Mouse (Mus musculus) heart, embryonic 13.5 days (tissue): Measurements from ENCODE around the gene Ick. TPM values are rescaled to one million over a fixed set of nuclear protein-coding genes. Genes with fewer than 3 reads are reported as not detected.

Source experiments
- ATAC-seq: fragments of 200-750 bp; cut with Nextera tagmentation; 2 replicates; pipeline ENCODE4 v1.8.0; 2017; ENCODE audit warnings: moderate TSS enrichment; ENCODE audit not compliant: insufficient number of reproducible peaks, low FRiP score, low TSS enrichment; ENCODE audit errors: extremely low read depth
- H3K27ac ChIP-seq: fragments of 300-500 bp; sonication (generic); replicated peaks from 2 replicates; pipeline ENCODE4 v1.5.1; 2015; ENCODE audit warnings: moderate library complexity, mild to moderate bottlenecking, inconsistent platforms
- H3K27me3 ChIP-seq: fragments of 300-500 bp; sonication (generic); replicated peaks from 2 replicates; pipeline ENCODE4 v1.6.1; 2015; ENCODE audit warnings: mild to moderate bottlenecking, inconsistent platforms
- H3K36me3 ChIP-seq: fragments of 300-500 bp; sonication (generic); 2 replicates; pipeline ENCODE4 v1.6.1; 2015; ENCODE audit warnings: mild to moderate bottlenecking, inconsistent platforms
- H3K4me1 ChIP-seq: fragments of 300-500 bp; sonication (generic); 2 replicates; pipeline ENCODE4 v1.6.1; 2015; ENCODE audit warnings: inconsistent platforms
- H3K4me2 ChIP-seq: fragments of 300-500 bp; sonication (generic); 2 replicates; pipeline ENCODE4 v1.6.1; 2015; ENCODE audit warnings: inconsistent platforms, mild to moderate bottlenecking, moderate library complexity
- H3K4me3 ChIP-seq: fragments of 300-500 bp; sonication (generic); 2 replicates; pipeline ENCODE4 v1.5.1; 2015; ENCODE audit warnings: moderate library complexity, mild to moderate bottlenecking, inconsistent platforms
- H3K9ac ChIP-seq: fragments of 300-500 bp; sonication (generic); 2 replicates; pipeline ENCODE4 v1.6.1; 2015; ENCODE audit warnings: inconsistent platforms, mild to moderate bottlenecking, moderate library complexity
- H3K9me3 ChIP-seq: fragments of 300-500 bp; sonication (generic); 2 replicates; pipeline ENCODE4 v1.6.1; 2016; ENCODE audit warnings: inconsistent platforms
- WGBS: fragments of 180-500 bp; shearing (Covaris S2); methylation state at CpG from one replicate; pipeline ENCODE4 v1.1.7; 2015; ENCODE audit warnings: mixed read lengths; 5-methylcytosine and 5-hydroxymethylcytosine counted together
- polyA plus RNA-seq: library from polyadenylated mRNA; unstranded; fragments of >200 nt; fragmentation: Nextera tagmentation; extraction: Ambion mirVana; gene quantifications from 2 replicates; pipeline ENCODE4 v1.2.1, GENCODE M21; 2015

Gene Ick
- polyA plus RNA-seq, 1 experiment from 2014 or later, result 14.0 TPM

DNA sequence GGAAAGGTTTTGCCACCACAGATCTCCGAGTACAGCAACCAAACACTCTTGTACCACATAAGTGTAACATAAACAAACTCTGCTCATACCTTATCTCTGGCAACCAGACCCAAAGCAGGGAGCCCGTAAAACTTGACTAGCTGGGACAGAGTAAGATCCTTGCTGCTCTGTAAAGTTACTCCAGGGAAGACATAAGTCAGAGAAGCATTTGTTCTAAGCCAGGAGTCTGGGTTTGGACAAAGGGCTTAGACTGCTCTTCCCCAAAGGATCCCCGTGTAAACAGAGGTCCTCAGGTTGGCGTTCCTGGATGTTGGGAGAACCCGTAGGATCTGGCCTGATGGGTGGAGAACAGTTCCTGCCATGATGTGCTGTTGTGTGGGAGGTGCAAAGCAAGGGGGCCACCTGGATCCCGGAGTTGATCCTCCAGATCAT is 3.5 kb upstream of the Ick start:
- Histone ChIP-seq H3K4me1 (peaks cover 38% of the 10 kb centered on the region), H3K9ac (peak overlapping the region; percentile 63), H3K36me3 (peaks cover 53% of the 10 kb centered on the region), H3K4me3 (peak overlapping the region; percentile 99), H3K27ac (peak overlapping the region; percentile 40), H3K9me3 (no peaks in the 10 kb centered on the region), H3K4me2 (peak overlapping the region; percentile 82), H3K27me3 (no peaks in the 10 kb centered on the region)
- 0 out of 2 replicates have a peak, but pooled peaks have one; percentile 9 for ATAC-seq
- WGBS, result 53% methylated on average over 6 of the region's 6 CpGs

DNA sequence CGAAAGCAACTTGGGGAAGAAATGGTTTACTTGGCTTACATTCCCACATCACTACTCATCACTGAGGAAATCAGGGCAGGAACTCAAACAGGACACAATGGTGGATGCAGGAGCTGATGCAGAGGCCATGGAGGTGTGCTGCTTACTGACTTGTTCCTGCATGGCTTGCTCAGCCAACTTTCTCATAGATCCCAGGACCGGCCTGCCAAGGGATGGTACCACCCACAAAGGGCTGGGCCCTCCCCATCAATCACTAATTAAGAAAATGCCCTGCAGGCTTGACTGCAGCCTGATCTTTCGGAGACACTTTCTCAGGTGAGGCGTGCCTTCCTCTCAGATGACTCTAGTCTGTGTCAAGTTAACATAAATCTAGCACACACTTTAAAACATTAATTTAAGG is 2.2 kb upstream of the Ick start:
- no peak overlapping the region for H3K27ac ChIP-seq
- H3K4me3 ChIP-seq, result peak overlapping the region; percentile 99
- H3K4me2 ChIP-seq, result peak overlapping the region; percentile 82
- peaks cover 34% of the 10 kb centered on the region for H3K4me1 ChIP-seq
- H3K27me3 ChIP-seq, result no peaks in the 10 kb centered on the region
- peak overlapping the region; percentile 98 for H3K9ac ChIP-seq
- H3K9me3 ChIP-seq, result no peaks in the 10 kb centered on the region
- ATAC-seq, result no peak
- WGBS, result 81% methylated on average over 4 of the region's 4 CpGs
- peaks cover 41% of the 10 kb centered on the region for H3K36me3 ChIP-seq

DNA sequence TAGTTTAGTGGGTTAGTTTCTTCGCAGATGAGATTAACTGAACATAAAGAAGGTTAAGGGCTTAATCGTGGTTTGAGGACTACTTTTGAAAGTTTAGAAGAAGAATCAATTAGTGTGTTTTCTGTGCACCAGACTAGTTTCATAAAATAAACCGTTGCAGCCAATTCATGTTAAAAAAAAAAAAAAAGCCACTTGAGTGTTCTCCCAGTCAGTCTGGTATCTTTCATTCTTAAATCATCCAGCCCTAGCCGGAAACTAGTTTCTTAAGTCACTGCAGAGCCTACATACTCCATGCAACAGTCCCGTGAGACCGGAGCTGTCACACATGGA is 1.4 kb upstream of the Ick start:
- peak overlapping the region; percentile 99 for H3K4me3 ChIP-seq
- H3K9me3 ChIP-seq, result no peaks in the 10 kb centered on the region
- peaks cover 37% of the 10 kb centered on the region for H3K36me3 ChIP-seq
- peak overlapping the region; percentile 98 for H3K9ac ChIP-seq
- 16% methylated on average over 6 of the region's 6 CpGs for WGBS
- no peaks in the 10 kb centered on the region for H3K27me3 ChIP-seq
- H3K4me2 ChIP-seq, result peak overlapping the region; percentile 82
- no peak for ATAC-seq
- H3K27ac ChIP-seq, result peak overlapping the region; percentile 99
- peaks cover 36% of the 10 kb centered on the region for H3K4me1 ChIP-seq

DNA sequence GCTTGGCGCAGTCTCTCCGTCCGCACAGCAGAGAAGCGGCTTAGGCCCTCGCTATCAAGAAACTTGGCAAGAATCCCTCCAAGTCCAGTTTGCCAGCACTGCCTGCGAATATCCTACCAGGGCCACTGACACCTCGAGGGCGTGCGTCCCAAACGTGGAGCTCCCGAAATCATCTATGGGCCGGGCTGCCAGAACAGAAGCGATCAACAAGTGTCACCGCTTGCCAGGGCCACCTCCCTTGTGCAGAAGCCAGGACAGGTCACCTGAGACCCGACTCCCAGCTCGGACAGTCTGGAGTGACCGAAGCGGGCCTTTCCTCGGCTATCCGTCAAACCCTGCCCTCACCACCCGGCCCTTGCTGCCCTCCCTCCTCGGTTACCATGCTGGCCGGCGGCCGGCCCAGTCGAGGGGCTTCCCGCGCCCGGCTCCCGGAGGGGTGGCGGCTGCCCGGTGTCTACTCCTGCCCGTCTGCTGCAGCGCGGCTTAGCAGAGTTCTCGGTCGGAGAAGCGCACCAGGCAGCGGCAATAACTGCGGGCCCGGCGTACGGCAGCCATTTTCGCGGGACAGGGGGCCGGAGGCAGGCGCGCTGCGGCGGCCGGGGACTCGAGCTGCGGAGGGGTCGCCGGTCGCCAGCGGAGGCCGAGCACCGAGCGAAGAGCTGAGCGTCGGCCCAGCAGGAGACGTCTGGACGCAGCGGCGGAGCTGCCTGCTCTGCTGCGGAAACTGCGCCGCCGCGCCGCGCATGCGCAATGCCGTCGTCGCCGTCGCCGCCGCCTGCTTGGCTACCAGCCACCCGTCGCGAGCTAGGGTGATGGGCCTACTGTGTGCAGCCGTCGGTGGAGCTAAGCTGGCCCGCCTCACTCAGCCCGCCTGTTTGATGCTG is 838 bp upstream of the Ick start:
- H3K4me3 ChIP-seq, result peak overlapping the region; percentile 99
- H3K4me1 ChIP-seq, result peaks cover 40% of the 10 kb centered on the region
- no peaks in the 10 kb centered on the region for H3K27me3 ChIP-seq
- peak overlapping the region; percentile 99 for H3K27ac ChIP-seq
- under 1% methylated on average over 85 of the region's 88 CpGs for WGBS
- H3K9me3 ChIP-seq, result no peaks in the 10 kb centered on the region
- H3K36me3 ChIP-seq, result peaks cover 31% of the 10 kb centered on the region
- ATAC-seq, result peak; percentile 69
- H3K4me2 ChIP-seq, result peak overlapping the region; percentile 82
- peak overlapping the region; percentile 98 for H3K9ac ChIP-seq

DNA sequence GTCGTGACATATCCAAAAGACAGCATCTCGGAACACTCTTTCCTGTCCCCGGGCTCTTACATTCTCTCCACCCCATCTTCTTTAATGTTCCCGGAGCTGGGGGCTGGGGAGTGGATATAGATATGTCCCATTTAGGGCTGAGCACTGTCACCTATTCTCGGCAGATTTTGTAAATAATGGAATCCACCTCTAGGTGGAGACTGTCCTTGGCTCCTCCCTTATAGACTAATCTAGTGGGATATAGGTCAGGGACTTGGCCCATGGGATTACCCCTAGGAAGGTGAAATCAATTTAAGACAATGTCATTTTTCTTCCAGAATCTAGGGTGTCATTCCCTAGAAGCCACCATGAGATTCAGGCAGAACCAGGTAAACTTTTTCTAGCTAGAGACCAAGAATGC is 664 bp downstream of the Ick start:
- Histone ChIP-seq H3K4me3 (peak overlapping the region; percentile 99), H3K4me1 (peaks cover 48% of the 10 kb centered on the region), H3K9me3 (no peaks in the 10 kb centered on the region), H3K27me3 (no peaks in the 10 kb centered on the region), H3K27ac (peak overlapping the region; percentile 67; the same call in 1 of the 2 replicates), H3K9ac (peak overlapping the region; percentile 82), H3K36me3 (peaks cover 16% of the 10 kb centered on the region), H3K4me2 (peak overlapping the region; percentile 82)
- no peak for ATAC-seq
- WGBS, result 38% methylated on average over 5 of the region's 5 CpGs

DNA sequence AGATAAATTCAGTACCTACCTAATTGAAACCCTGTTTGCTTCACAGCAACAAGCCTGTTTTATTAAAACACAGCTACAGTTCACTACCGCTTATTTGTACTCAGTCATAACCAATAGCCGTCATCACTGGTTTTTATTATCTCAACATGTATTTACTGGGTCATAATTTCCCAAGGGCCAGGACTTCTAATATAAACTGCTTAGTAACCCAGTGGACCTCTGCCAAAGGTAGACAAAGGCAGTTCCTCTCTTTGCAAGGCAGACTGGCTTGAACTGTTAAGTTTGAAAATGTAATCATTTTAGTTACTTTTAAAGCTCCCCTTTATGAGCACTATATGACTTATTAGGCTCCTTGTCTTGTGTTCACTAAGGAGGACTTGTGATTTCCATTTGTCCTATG is 2.5 kb downstream of the Ick start:
- no peak overlapping the region for H3K4me3 ChIP-seq
- H3K4me2 ChIP-seq, result no peak overlapping the region
- ATAC-seq, result no peak
- H3K9ac ChIP-seq, result no peak overlapping the region
- H3K36me3 ChIP-seq, result peaks cover 8% of the 10 kb centered on the region
- H3K27me3 ChIP-seq, result no peaks in the 10 kb centered on the region
- H3K9me3 ChIP-seq, result no peaks in the 10 kb centered on the region
- peaks cover 49% of the 10 kb centered on the region for H3K4me1 ChIP-seq
- H3K27ac ChIP-seq, result no peak overlapping the region
- WGBS, result 76% methylated on average over 2 of the region's 2 CpGs

DNA sequence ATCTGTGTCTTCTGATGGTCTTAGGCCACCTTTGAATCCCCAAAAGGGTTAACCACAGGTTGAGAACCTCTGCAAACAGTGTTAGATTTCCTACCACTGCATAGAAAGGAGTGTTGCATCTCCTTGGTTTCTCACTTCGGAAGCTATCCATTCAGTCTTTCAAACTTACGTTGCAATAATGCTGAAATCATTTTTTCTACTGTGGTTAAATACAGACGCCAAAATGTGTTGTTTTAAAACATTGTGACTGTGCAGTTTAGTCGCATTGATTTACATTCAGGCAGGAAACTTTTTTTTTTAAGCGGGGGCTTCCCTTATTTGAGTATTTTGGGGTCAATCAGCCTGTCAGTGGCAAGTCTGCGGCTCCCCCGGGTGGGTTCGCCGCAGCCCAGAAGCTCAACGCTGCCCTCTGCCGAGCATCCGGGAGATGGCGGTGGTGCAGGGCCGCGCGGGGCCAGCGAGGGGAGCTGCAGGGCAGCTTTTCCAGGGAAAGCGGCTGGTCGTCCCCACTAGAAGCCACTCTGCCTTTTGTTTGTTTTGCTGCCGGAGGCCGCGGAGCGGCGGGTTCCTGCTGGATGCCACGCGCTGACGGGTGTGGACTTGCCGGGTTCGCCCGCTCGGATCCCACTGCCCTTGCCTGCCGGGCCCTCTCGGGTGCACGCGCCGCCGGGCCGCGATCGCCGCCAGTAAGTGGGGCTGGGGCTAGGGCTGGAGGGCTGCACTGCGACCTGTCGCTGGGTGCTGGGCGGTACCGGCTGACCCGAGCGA is 4.0 kb downstream of the Ick start:
- 0 out of 2 replicates have a peak, but pooled peaks cover 8% of the 10 kb centered on the region for H3K36me3 ChIP-seq
- H3K4me1 ChIP-seq, result peaks cover 47% of the 10 kb centered on the region
- H3K4me2 ChIP-seq, result peak overlapping the region; percentile 75
- peak; percentile 67 for ATAC-seq
- H3K9ac ChIP-seq, result peak overlapping the region; percentile 90
- peak overlapping the region; percentile 94 for H3K27ac ChIP-seq
- no peaks in the 10 kb centered on the region for H3K27me3 ChIP-seq
- 2% methylated on average over 47 of the region's 47 CpGs for WGBS
- H3K9me3 ChIP-seq, result no peaks in the 10 kb centered on the region
- H3K4me3 ChIP-seq, result peak overlapping the region; percentile 76

DNA sequence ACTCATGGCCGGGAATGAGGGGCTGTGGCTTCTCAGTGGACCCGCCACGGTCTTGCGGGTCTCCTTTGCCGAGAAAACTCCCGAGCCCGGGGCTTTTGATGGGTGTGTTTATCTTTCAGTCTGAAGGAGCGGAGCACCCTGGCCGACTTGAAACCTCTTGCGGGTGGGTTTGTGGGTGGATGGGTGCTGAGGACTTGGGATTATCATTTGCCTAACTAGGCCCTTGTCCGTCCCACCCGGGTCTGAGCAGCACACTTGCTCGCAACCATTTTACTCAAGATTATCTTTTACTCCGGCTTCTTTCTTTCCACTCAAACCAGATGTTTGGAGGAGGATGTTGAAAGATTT is 4.5 kb downstream of the Ick start:
- ATAC-seq, result no peak
- H3K9me3 ChIP-seq, result no peaks in the 10 kb centered on the region
- WGBS, result 1% methylated on average over 14 of the region's 14 CpGs

DNA sequence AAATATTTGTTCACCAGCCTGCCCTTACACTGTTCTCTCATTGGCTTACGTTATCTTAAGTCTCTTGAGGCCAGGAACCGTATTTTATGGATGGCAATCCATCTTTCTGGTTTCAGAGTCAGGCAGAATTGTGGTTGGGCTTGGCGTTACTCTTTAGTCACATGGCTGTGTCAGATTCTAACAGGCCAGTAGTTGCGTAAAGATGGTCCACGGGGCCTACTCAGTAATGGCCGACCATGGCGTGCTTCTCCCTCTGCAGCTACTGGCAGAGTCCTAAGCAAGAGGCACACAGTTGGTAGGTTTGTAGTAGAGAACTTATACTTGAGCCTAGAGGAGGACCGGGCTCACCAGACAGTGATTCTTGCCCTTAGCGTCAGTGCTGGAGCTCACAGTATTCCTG is 6.8 kb downstream of the Ick start:
- Histone ChIP-seq H3K27ac (no peak overlapping the region), H3K9ac (no peak overlapping the region), H3K36me3 (peaks cover 20% of the 10 kb centered on the region), H3K9me3 (no peaks in the 10 kb centered on the region), H3K4me1 (peaks cover 39% of the 10 kb centered on the region), H3K4me3 (no peak overlapping the region), H3K27me3 (no peaks in the 10 kb centered on the region), H3K4me2 (no peak overlapping the region)
- ATAC-seq, result no peak
- 79% methylated on average over 9 of the region's 9 CpGs for WGBS

More for the DNA sequence above, 4.5 kb downstream of the Ick start:
- H3K27ac ChIP-seq, result peak overlapping the region; percentile 94
- H3K9ac ChIP-seq, result peak overlapping the region; percentile 90
- H3K4me1 ChIP-seq, result peaks cover 48% of the 10 kb centered on the region
- H3K27me3 ChIP-seq, result no peaks in the 10 kb centered on the region
- peaks cover 12% of the 10 kb centered on the region; the same call in 1 of the 2 replicates for H3K36me3 ChIP-seq
- peak overlapping the region; percentile 75 for H3K4me2 ChIP-seq
- peak overlapping the region; percentile 76 for H3K4me3 ChIP-seq

DNA sequence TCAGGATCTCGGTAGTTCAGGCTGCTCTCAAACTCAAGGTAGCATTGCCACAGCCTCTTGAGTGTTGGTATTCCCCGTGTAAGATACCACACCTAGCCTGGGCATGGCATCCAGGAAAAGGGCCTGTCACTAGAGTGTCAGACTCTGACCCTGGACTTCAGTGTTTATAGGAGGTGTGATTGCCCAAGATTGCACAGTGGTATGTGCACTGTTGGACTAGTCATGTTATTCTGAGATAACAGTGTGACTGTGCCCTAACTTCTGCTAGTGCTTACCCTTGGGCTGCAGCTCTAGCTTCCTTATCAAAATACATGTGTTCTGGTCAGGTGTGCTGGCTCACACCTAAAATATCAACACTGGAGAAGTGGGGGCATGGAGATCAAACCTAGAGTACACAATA is 8.7 kb downstream of the Ick start:
- Histone ChIP-seq H3K27ac (no peak overlapping the region), H3K36me3 (peaks cover 24% of the 10 kb centered on the region), H3K4me3 (no peak overlapping the region), H3K27me3 (no peaks in the 10 kb centered on the region), H3K9me3 (no peaks in the 10 kb centered on the region), H3K4me1 (peaks cover 55% of the 10 kb centered on the region), H3K9ac (no peak overlapping the region), H3K4me2 (no peak overlapping the region)
- no peak for ATAC-seq
- 56% methylated on average over 2 of the region's 2 CpGs for WGBS

DNA sequence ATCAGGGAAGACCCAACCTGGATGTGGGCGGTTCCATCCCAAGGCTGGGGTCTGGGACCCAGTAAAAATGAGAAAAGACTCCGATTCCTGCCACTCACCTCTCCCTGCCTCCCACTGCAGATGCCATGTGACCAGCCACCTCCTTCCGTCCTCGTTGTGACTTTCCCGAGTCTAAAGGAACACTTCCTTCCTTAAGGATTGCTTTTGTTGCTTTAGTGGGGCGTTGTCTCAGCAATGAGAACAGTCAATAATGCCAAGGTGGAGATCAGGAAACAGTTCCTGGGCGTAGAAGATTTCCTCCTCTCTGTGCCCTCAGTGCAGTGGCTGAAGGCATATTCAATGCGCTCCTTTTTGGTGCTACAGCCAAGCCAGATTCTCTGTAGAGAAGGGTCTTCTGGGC is 12.4 kb downstream of the Ick start:
- H3K27me3 ChIP-seq, result no peaks in the 10 kb centered on the region
- H3K36me3 ChIP-seq, result peaks cover 29% of the 10 kb centered on the region
- H3K9ac ChIP-seq, result no peak overlapping the region
- no peak overlapping the region for H3K4me3 ChIP-seq
- peak overlapping the region; percentile 68 for H3K27ac ChIP-seq
- peak overlapping the region; percentile 23 for H3K4me2 ChIP-seq
- WGBS, result 70% methylated on average over 8 of the region's 8 CpGs
- H3K9me3 ChIP-seq, result no peaks in the 10 kb centered on the region
- no peak for ATAC-seq
- peaks cover 53% of the 10 kb centered on the region for H3K4me1 ChIP-seq
